7 mouse cellular contexts compared by ENCODE assay signal in the genomic region with DNA sequence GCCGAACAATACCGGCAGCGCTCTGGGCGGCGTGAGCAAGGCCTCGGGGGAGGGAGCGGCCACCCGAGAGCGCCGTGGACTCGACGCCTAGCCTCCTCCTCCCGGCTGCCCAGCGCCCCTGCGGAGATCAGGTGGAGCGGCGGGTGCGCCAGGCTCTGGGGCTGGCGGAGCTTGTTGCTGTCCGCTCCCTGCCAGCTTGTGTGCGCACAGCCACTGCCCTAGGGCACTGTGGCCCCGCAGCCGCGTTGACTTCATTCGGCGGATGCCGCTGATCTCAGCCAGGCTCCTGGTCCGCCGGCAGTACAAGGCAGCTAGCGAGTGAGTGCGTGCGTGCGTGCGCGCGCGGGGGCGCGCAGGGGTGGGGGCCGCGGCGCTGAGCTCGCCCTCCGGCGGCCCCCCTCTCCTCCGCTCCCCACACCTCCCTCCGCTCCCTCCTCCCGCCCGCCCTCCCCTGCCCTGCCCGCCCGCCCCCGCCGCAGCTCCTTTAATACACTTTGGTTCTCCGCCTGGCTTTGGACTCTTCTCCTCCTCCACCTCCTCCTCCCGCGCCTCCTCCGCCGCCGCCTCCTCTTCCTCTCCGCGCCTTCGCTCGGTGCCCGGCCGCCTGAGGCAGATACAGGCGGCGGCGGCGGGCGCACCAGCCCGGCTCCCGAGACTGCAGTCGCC. TPM values are rescaled to one million over a fixed set of nuclear protein-coding genes. Genes with fewer than 3 reads are reported as not detected.
DNase-seq lines count a peak whose midpoint lies in the region; ATAC-seq and TF ChIP-seq lines count a peak whose summit lies in the region.

A gene (plus strand): TSS at position 545 of the 666 bp plus-strand sequence.

- no peaks in the 10 kb centered on the region for H3K9me3 ChIP-seq in neural tube, embryonic 12.5 days

- H3K4me1 ChIP-seq in spleen, adult 2 months (ENCODE audit: control insufficient read depth, insufficient read depth, insufficient read length): peaks cover 13% of the 10 kb centered on the region
- H3K4me1 ChIP-seq in neural tube, embryonic 12.5 days: peaks cover 35% of the 10 kb centered on the region

- peak; percentile 26 for ATAC-seq in granulocyte monocyte progenitor cell, adult 5-6 weeks (replicated peaks; ENCODE audit: poor library complexity, severe bottlenecking)
- peak; percentile 75 for ATAC-seq in neural tube, embryonic 12.5 days (ENCODE audit: low FRiP score, low read depth)

- H3K4me3 ChIP-seq in spleen, adult 2 months (ENCODE audit: extremely low read depth, insufficient read depth, insufficient read length): peak within 1 kb of the TSS; percentile 26; the same call in 1 of the 2 replicates
- peak within 1 kb of the TSS; percentile 69 for H3K4me3 ChIP-seq in neural tube, embryonic 12.5 days

- DNase-seq in spleen, adult 2 months (ENCODE audit: low read depth in 1 of 2, low spot score in 2 of 2): no peak
- no peak for DNase-seq in spleen, adult 12 weeks (ENCODE audit: low spot score)
- peak; percentile 96 for DNase-seq in cerebellum, adult 9-10 months
- DNase-seq in left cerebral cortex, postnatal 25 days (ENCODE audit: low spot score in 2 of 2): no peak
- no peak for DNase-seq in c-Kit-positive CD71-positive TER-119-positive erythroid progenitor cells, embryonic 14.5 days (ENCODE audit: low spot score)

- no peak for TF ChIP-seq CTCF in spleen, adult 2 months (IDR thresholded peaks at IDR 0.05; ENCODE audit: extremely low read depth, insufficient read depth, insufficient read length, insufficient replicate concordance)

- H3K9ac ChIP-seq in neural tube, embryonic 12.5 days: peak within 1 kb of the TSS; percentile 92

- TF ChIP-seq POLR2A in spleen, adult 2 months (IDR thresholded peaks at IDR 0.05; ENCODE audit: low read depth, low read length): no peak

- H3K36me3 ChIP-seq in spleen, adult 2 months (ENCODE audit: control insufficient read depth, insufficient read depth, low read length): no peaks in the 10 kb centered on the region
- H3K36me3 ChIP-seq in neural tube, embryonic 12.5 days: no peaks in the 10 kb centered on the region

- no peak within 1 kb of the TSS for H3K27ac ChIP-seq in spleen, adult 2 months (ENCODE audit: insufficient read depth, low read length)
- peak within 1 kb of the TSS; percentile 92 for H3K27ac ChIP-seq in neural tube, embryonic 12.5 days

- WGBS in spleen, adult 2 months: 2% methylated on average over 54 of the region's 73 CpGs
- WGBS in neural tube, embryonic 12.5 days: under 1% methylated on average over 57 of the region's 73 CpGs

- peak within 1 kb of the TSS; percentile 73 for H3K4me2 ChIP-seq in neural tube, embryonic 12.5 days (replicated peaks)

- peaks cover 56% of the 10 kb centered on the region for H3K27me3 ChIP-seq in spleen, adult 2 months (ENCODE audit: control insufficient read depth, insufficient read depth, low read length)
- H3K27me3 ChIP-seq in neural tube, embryonic 12.5 days (replicated peaks): peaks cover 62% of the 10 kb centered on the region

- intact Hi-C loops in left cerebral cortex, postnatal 25 days (cut with DNase I): loop anchor here (5.0 kb wide), 3 partner anchors 68 to 248 kb away; no protein-coding TSS in a partner anchor

RNA-seq across cellular contexts. Expression of the gene that starts here (rescaled TPM):
- polyA plus RNA-seq in spleen, adult 2 months (2012; rRNA removed): not detected in 2 replicates
- total RNA-seq in granulocyte monocyte progenitor cell, adult 5-6 weeks (2014; fragmentation: Nextera tagmentation): not detected in 2 replicates
- total RNA-seq in granulocyte monocyte progenitor cell, adult 5-6 weeks (2017): not detected in 2 replicates
- total RNA-seq in left cerebral cortex, postnatal 25 days (2021): 10 to 100 TPM; 16.0 to 16.5 TPM
- polyA plus RNA-seq in neural tube, embryonic 12.5 days (2016; fragmentation: Nextera tagmentation; extraction: Ambion mirVana): 11.6 and 13.4 TPM in 2 replicates

Comparison
In these comparisons a context has a peak if more than half of its experiments do, and no peak if none do; other contexts are left out.
1. RNA of the gene that starts here (total RNA-seq): 16.0 to 16.5 TPM in left cerebral cortex, postnatal 25 days; not detected in granulocyte monocyte progenitor cell, adult 5-6 weeks; every median in the first group is over 10 times any median in the second.
2. RNA of the gene that starts here (polyA plus RNA-seq): 11.6 to 13.4 TPM in neural tube, embryonic 12.5 days; not detected in spleen, adult 2 months; every median in the first group is over 10 times any median in the second.
3. Peak in ATAC-seq in granulocyte monocyte progenitor cell, adult 5-6 weeks; RNA of the gene not detected or under 1 TPM.